Mouse (Mus musculus): ENCODE measurements around the gene Slc10a1. TPM values are rescaled to one million over a fixed set of nuclear protein-coding genes. Genes with fewer than 3 reads are reported as not detected.

The Slc10a1 gene
- polyA plus RNA-seq, 1 experiment from 2014 or later, result 0.43 TPM

- H3K4me2 ChIP-seq (ENCODE audit: low read length), result no peak overlapping the region
- H3K27ac ChIP-seq (ENCODE audit: low read depth, low read length), result no peak overlapping the region
- H3K9me3 ChIP-seq (ENCODE audit: control insufficient read depth, low read length), result no peaks in the 10 kb centered on the region
- no peak overlapping the region for H3K9ac ChIP-seq (ENCODE audit: low read depth, low read length)
- no peaks in the 10 kb centered on the region for H3K4me1 ChIP-seq (ENCODE audit: control insufficient read depth, insufficient read depth, low read depth, low read length)
- ATAC-seq, result no peak
- WGBS, result 84% methylated on average over 4 of the region's 4 CpGs
- H3K4me3 ChIP-seq (ENCODE audit: low read length), result no peak overlapping the region
- no peaks in the 10 kb centered on the region for H3K27me3 ChIP-seq (replicated peaks; ENCODE audit: control insufficient read depth, insufficient read depth, low read length)
- H3K36me3 ChIP-seq (ENCODE audit: control insufficient read depth, insufficient read depth, low read length), result no peaks in the 10 kb centered on the region
These were observed 42.0 kb downstream of the Slc10a1 start for GRCm38 (mm10) chr12:80926550-80926949.

- H3K9me3 ChIP-seq (ENCODE audit: control insufficient read depth, low read length), result no peaks in the 10 kb centered on the region
- no peaks in the 10 kb centered on the region for H3K4me1 ChIP-seq (ENCODE audit: control insufficient read depth, insufficient read depth, low read depth, low read length)
- 37% methylated on average over 7 of the region's 7 CpGs for whole genome bisulfite sequencing
- no peaks in the 10 kb centered on the region for H3K36me3 ChIP-seq (ENCODE audit: control insufficient read depth, insufficient read depth, low read length)
- no peak overlapping the region for H3K4me3 ChIP-seq (ENCODE audit: low read length)
- H3K27me3 ChIP-seq (replicated peaks; ENCODE audit: control insufficient read depth, insufficient read depth, low read length), result no peaks in the 10 kb centered on the region
- H3K9ac ChIP-seq (ENCODE audit: low read depth, low read length), result no peak overlapping the region
- H3K4me2 ChIP-seq (ENCODE audit: low read length), result no peak overlapping the region
- H3K27ac ChIP-seq (ENCODE audit: low read depth, low read length), result no peak overlapping the region
- ATAC-seq, result no peak
These were observed 42.6 kb downstream of the Slc10a1 start for GRCm38 (mm10) chr12:80925919-80926318.

GRCm38 (mm10) chr12:80924205-80924604, 44.3 kb downstream of the Slc10a1 start:
- H3K4me1 ChIP-seq (ENCODE audit: control insufficient read depth, insufficient read depth, low read depth, low read length), result no peaks in the 10 kb centered on the region
- ATAC-seq, result no peak
- H3K9ac ChIP-seq (ENCODE audit: low read depth, low read length), result no peak overlapping the region
- no peaks in the 10 kb centered on the region for H3K9me3 ChIP-seq (ENCODE audit: control insufficient read depth, low read length)
- H3K36me3 ChIP-seq (ENCODE audit: control insufficient read depth, insufficient read depth, low read length), result no peaks in the 10 kb centered on the region
- H3K4me3 ChIP-seq (ENCODE audit: low read length), result no peak overlapping the region
- no peaks in the 10 kb centered on the region for H3K27me3 ChIP-seq (replicated peaks; ENCODE audit: control insufficient read depth, insufficient read depth, low read length)
- WGBS, result 73% methylated on average over 3 of the region's 3 CpGs
- H3K4me2 ChIP-seq (ENCODE audit: low read length), result no peak overlapping the region
- no peak overlapping the region for H3K27ac ChIP-seq (ENCODE audit: low read depth, low read length)

- ATAC-seq, result no peak
- H3K27ac ChIP-seq (ENCODE audit: low read depth, low read length), result no peak overlapping the region
- H3K9ac ChIP-seq (ENCODE audit: low read depth, low read length), result no peak overlapping the region
- H3K4me1 ChIP-seq (ENCODE audit: control insufficient read depth, insufficient read depth, low read depth, low read length), result no peaks in the 10 kb centered on the region
- H3K27me3 ChIP-seq (replicated peaks; ENCODE audit: control insufficient read depth, insufficient read depth, low read length), result no peaks in the 10 kb centered on the region
- H3K9me3 ChIP-seq (ENCODE audit: control insufficient read depth, low read length), result no peaks in the 10 kb centered on the region
- no peak overlapping the region for H3K4me3 ChIP-seq (ENCODE audit: low read length)
- 64% methylated on average over 5 of the region's 5 CpGs for WGBS
- no peak overlapping the region; the same call in 1 of the 2 replicates for H3K4me2 ChIP-seq (ENCODE audit: low read length)
- H3K36me3 ChIP-seq (ENCODE audit: control insufficient read depth, insufficient read depth, low read length), result no peaks in the 10 kb centered on the region
These were observed 44.9 kb downstream of the Slc10a1 start for GRCm38 (mm10) chr12:80923602-80924001.

GRCm38 (mm10) chr12:80922869-80923268, 45.6 kb downstream of the Slc10a1 start:
- WGBS, result 12% methylated on average over 7 of the region's 7 CpGs
- Histone ChIP-seq H3K36me3 (ENCODE audit: control insufficient read depth, insufficient read depth, low read length) (no peaks in the 10 kb centered on the region), H3K4me1 (ENCODE audit: control insufficient read depth, insufficient read depth, low read depth, low read length) (no peaks in the 10 kb centered on the region), H3K27ac (ENCODE audit: low read depth, low read length) (no peak overlapping the region), H3K27me3 (replicated peaks; ENCODE audit: control insufficient read depth, insufficient read depth, low read length) (no peaks in the 10 kb centered on the region), H3K4me2 (ENCODE audit: low read length) (peak overlapping the region; percentile 40), H3K9me3 (ENCODE audit: control insufficient read depth, low read length) (no peaks in the 10 kb centered on the region), H3K9ac (ENCODE audit: low read depth, low read length) (0 out of 2 replicates have a peak overlapping the region, but pooled peaks have one; percentile 1), H3K4me3 (ENCODE audit: low read length) (no peak overlapping the region)
- peak; percentile 9; the same call in 1 of the 2 replicates for ATAC-seq

- WGBS, result 97% methylated on average over 5 of the region's 5 CpGs
- Histone ChIP-seq H3K9ac (ENCODE audit: low read depth, low read length) (no peak overlapping the region), H3K27me3 (replicated peaks; ENCODE audit: control insufficient read depth, insufficient read depth, low read length) (no peaks in the 10 kb centered on the region), H3K36me3 (ENCODE audit: control insufficient read depth, insufficient read depth, low read length) (no peaks in the 10 kb centered on the region), H3K27ac (ENCODE audit: low read depth, low read length) (no peak overlapping the region), H3K4me3 (ENCODE audit: low read length) (no peak overlapping the region), H3K4me2 (ENCODE audit: low read length) (no peak overlapping the region), H3K4me1 (ENCODE audit: control insufficient read depth, insufficient read depth, low read depth, low read length) (no peaks in the 10 kb centered on the region), H3K9me3 (ENCODE audit: control insufficient read depth, low read length) (no peaks in the 10 kb centered on the region)
- no peak for ATAC-seq
These were observed 47.2 kb downstream of the Slc10a1 start for GRCm38 (mm10) chr12:80921301-80921700.

GRCm38 (mm10) chr12:80917764-80918163, 50.7 kb downstream of the Slc10a1 start:
- Histone ChIP-seq H3K4me2 (ENCODE audit: low read length) (no peak overlapping the region), H3K4me3 (ENCODE audit: low read length) (no peak overlapping the region), H3K4me1 (ENCODE audit: control insufficient read depth, insufficient read depth, low read depth, low read length) (no peaks in the 10 kb centered on the region), H3K27ac (ENCODE audit: low read depth, low read length) (no peak overlapping the region), H3K9me3 (ENCODE audit: control insufficient read depth, low read length) (no peaks in the 10 kb centered on the region), H3K27me3 (replicated peaks; ENCODE audit: control insufficient read depth, insufficient read depth, low read length) (no peaks in the 10 kb centered on the region), H3K36me3 (ENCODE audit: control insufficient read depth, insufficient read depth, low read length) (no peaks in the 10 kb centered on the region), H3K9ac (ENCODE audit: low read depth, low read length) (no peak overlapping the region)
- no peak for ATAC-seq
- WGBS, result 58% methylated on average over 7 of the region's 7 CpGs

GRCm38 (mm10) chr12:80909631-80910030, 58.9 kb downstream of the Slc10a1 start:
- no peak overlapping the region for H3K4me2 ChIP-seq (ENCODE audit: low read length)
- no peaks in the 10 kb centered on the region for H3K4me1 ChIP-seq (ENCODE audit: control insufficient read depth, insufficient read depth, low read depth, low read length)
- H3K27ac ChIP-seq (ENCODE audit: low read depth, low read length), result no peak overlapping the region
- no peaks in the 10 kb centered on the region for H3K36me3 ChIP-seq (ENCODE audit: control insufficient read depth, insufficient read depth, low read length)
- ATAC-seq, result no peak
- H3K9me3 ChIP-seq (ENCODE audit: control insufficient read depth, low read length), result no peaks in the 10 kb centered on the region
- 92% methylated on average over 8 of the region's 8 CpGs for whole genome bisulfite sequencing
- H3K4me3 ChIP-seq (ENCODE audit: low read length), result no peak overlapping the region
- H3K27me3 ChIP-seq (replicated peaks; ENCODE audit: control insufficient read depth, insufficient read depth, low read length), result no peaks in the 10 kb centered on the region
- no peak overlapping the region for H3K9ac ChIP-seq (ENCODE audit: low read depth, low read length)
